Mouse (Mus musculus): ENCODE data around the gene Swt1.
"Not testable (repeated sequence)": the region's sequence is repeated elsewhere in the genome, so short reads cannot be mapped to it uniquely, and the experiment has no call there.

Swt1 gene

GRCm38 (mm10) chr1:151366944-151367605 lies 61.2 kb downstream of the Swt1 start:
- no peak for DNase-seq

- no peak for DNase-seq
Measured at GRCm38 (mm10) chr1:151359374-151359773, 68.9 kb downstream of the Swt1 start.

GRCm38 (mm10) chr1:151355994-151356393 lies 72.3 kb downstream of the Swt1 start:
- DNase-seq, result no peak

DNA sequence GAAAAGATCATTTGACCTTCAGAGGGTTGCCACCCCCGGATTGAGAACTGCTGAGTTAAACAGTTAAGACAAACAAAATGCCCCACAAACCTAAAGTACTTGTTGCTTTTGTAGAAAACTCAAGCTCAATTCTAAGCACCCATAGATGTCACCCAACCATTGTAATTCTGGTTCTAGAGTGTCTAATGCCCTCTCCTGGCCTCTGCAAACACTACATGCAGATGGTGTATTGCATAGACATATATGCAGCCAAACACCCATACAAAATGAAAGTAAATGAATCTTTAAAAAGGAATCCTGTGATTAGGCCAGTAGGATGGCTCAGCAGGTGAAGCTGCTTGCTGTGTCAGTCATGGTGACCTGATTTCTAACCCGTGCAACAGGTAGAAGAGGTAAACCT lies 75.3 kb downstream of the Swt1 start:
- peak; percentile 57 for DNase-seq

- DNase-seq, result not testable (repeated sequence)
Measured at GRCm38 (mm10) chr1:151348293-151348692, 80.0 kb downstream of the Swt1 start.

GRCm38 (mm10) chr1:151346681-151347127 lies 81.6 kb downstream of the Swt1 start:
- peak; percentile 4 for DNase-seq

- no peak for DNase-seq
Measured at GRCm38 (mm10) chr1:151345863-151346195, 82.4 kb downstream of the Swt1 start.

DNA sequence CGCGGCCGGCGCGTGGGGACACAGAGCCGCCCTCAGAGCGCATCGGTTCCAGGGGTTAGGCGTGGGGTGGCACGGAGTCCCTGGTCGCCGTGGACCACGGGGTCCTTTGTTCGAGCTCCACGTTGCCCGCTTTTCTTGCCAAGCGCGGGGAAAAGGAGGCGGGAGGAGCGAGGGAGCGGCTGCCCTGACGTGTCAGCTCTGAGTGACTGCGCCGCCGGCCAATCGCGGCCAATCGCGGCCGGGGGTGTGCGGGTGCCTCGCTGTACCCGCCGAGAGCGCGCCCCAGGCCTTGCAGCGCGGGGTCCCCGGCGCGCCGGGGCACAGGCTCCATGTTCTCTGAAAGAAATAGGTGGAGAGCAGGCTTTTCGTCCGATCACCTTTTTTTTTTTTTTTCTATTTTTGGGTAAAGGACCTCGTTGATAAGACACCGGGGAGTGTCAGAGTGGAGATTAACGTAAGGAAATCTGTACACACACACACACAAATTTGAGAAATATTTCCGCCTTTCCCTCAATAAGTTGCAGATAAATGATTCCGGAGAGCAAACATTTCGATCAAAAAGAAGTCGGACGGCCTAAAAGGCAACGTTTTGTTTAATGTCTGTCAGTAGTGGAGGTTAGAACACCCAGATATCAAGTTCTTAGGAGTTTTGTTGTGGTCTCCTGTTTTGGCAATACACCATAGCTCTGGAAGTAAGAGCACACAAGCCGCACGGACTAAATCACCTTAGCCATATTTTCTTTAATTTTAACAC lies 83.0 kb downstream of the Swt1 start:
- DNase-seq, result peak; percentile 98

- DNase-seq, result peak; percentile 99
Measured at GRCm38 (mm10) chr1:151344283-151345108, 83.8 kb downstream of the Swt1 start, which contains the start of gene Ivns1abp. Ivns1abp (plus strand) TSS chr1:151344477.

DNA sequence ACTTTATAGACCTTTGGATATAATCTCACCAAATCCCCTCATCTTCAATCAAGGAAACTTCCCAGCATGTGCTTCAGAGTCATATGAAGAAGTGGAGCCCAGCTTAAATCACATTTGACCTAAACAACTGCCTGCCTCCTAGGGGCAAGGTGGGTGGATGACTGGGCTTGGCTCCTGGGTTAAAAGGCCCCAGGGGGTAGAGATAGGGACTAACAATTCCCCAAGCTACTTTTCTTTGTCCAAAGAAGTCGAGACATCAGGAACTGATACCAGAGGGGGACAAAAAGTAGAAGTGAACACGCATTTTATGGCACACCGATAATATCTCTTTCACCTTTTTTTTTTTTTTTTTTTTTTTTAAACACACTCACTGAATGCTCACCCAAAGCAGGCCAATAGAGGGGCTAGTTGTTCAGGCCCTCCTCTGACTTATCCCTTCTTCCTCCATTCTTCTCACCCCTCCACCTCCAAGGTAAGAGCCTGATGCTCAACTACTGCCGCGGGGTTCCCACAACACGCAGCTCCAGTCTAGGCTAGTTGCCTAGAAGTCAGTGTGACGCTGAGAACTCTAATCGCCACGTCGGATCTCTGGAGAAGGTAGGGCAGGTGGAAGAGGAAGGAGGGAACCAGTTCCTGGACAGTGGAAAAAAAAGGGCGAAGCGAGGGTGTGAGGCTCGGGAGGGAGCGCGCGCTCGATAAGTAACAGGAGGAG lies 84.5 kb downstream of the Swt1 start:
- DNase-seq, result peak; percentile 40

DNA sequence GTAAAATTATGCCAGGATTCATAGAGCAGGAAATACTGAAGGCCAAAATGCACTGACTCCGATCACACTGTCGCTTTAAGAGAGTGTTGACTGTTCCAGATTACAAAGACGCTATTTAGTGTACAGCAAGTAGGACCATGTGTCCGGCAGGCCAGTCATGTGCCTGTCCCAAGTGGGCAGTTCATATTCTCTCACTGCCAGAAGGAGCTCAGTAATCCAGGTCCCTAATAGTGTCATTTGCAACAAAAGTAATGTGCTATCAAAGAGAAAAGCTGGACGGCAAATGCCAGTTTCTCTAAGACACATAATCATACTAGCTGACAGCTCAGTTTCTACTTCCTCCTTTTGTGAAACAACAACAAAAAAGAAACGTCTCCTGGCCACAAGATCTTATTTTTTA lies 85.3 kb downstream of the Swt1 start:
- peak; percentile 48 for DNase-seq

DNA sequence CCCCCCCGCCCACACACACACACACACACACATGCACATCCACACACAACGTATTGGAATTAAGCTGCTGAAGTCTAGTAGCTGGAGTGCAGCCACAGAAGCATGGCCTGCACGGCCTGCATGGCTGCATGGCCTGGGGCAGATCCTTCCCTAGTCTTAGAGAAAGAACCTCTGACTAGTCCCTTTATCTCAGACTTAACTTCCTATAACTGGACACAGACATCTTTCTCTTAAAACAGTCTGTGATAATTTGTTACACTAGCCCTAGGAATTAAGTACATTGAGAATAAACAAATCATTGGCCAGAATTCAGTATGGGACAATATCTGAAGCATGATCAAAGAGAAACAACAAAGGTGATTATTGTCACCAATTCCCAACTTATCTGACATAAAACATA lies 85.9 kb downstream of the Swt1 start:
- no peak for DNase-seq

GRCm38 (mm10) chr1:151341321-151342044 lies 86.8 kb downstream of the Swt1 start:
- no peak for DNase-seq

- DNase-seq, result peak; percentile 69
Measured at GRCm38 (mm10) chr1:151338941-151339340, 89.3 kb downstream of the Swt1 start.

DNA sequence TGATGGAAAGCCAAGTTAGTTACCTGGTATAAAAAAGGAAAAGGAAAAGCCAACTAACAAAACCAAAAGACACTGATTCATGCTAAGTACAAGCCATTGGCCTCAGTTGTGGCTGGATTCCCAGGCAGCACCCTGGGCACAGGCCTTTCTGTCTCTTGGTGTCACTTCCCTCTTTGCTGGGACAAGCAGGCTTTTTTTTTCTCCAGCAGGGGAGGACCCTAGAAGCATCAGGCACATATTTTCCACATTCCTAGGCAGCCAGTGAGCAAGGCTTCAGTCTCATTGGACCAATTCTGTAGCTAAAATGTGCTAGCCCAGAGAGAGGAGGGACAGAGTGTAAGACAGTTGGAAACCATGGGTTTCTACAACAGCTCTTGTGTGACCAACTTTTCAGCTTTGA lies 90.0 kb downstream of the Swt1 start:
- DNase-seq, result no peak

- DNase-seq, result no peak
Measured at GRCm38 (mm10) chr1:151332819-151333218, 95.4 kb downstream of the Swt1 start.

GRCm38 (mm10) chr1:151329601-151330000 lies 98.7 kb downstream of the Swt1 start:
- DNase-seq, result no peak

GRCm38 (mm10) chr1:151328341-151329097 lies 99.7 kb downstream of the Swt1 start:
- DNase-seq, result no peak

GRCm38 (mm10) chr1:151325328-151325727 lies 102.9 kb downstream of the Swt1 start:
- no peak for DNase-seq

DNA sequence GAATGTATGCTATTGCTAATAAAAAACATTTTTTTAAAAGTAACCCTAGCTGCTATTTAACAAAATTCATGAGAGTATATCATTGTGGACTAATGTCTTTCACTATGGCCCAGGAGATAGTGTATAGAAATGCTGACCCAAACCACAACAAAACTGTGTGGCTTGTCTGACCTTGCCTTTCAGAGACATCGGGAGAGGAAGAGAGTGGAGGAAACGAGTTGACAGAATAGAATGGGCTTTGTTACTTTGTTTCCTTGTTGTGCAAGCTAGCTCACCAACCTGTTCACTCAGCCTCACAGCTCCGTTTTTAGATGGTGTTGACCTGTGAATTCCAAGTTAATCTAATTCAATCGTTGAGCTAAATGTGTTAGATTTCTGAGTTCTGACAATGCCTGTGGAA lies 107.8 kb downstream of the Swt1 start:
- no peak for DNase-seq

- no peak for DNase-seq
Measured at GRCm38 (mm10) chr1:151319267-151319666, 109.0 kb downstream of the Swt1 start.

All from kidney, postnatal 10 days (tissue).